Mouse (Mus musculus) hindbrain, embryonic 16.5 days (tissue): ENCODE results near the gene Olfr1066. TPM values are rescaled to one million over a fixed set of nuclear protein-coding genes. Genes with fewer than 3 reads are reported as not detected.
"Not testable (repeated sequence)": the region's sequence is repeated elsewhere in the genome, so short reads cannot be mapped to it uniquely, and the experiment has no call there.

Experiments used
- ATAC-seq: fragments of 200-750 bp; cut with Nextera tagmentation; 2 replicates; pipeline ENCODE4 v1.8.0; 2017; ENCODE audit warnings: moderate TSS enrichment, moderate library complexity
- H3K27ac ChIP-seq: fragments of 300-500 bp; sonication (generic); 2 replicates; pipeline ENCODE4 v1.5.1; 2014; ENCODE audit warnings: low read depth, mild to moderate bottlenecking, control low read depth, low read length, moderate library complexity
- H3K27me3 ChIP-seq: fragments of 300-500 bp; sonication (generic); replicated peaks from 2 replicates; pipeline ENCODE4 v1.6.1; 2014; ENCODE audit warnings: low read length; ENCODE audit not compliant: control insufficient read depth, insufficient read depth
- H3K36me3 ChIP-seq: fragments of 300-500 bp; sonication (generic); 2 replicates; pipeline ENCODE4 v1.6.1; 2014; ENCODE audit warnings: mild to moderate bottlenecking, low read length, moderate library complexity, mixed read lengths; ENCODE audit not compliant: control insufficient read depth, insufficient read depth
- H3K4me1 ChIP-seq: fragments of 300-500 bp; sonication (generic); 2 replicates; pipeline ENCODE4 v1.6.1; 2014; ENCODE audit warnings: low read depth, low read length; ENCODE audit not compliant: control insufficient read depth, insufficient read depth
- H3K4me2 ChIP-seq: fragments of 300-500 bp; sonication (generic); 2 replicates; pipeline ENCODE4 v1.6.1; 2014; ENCODE audit warnings: mild to moderate bottlenecking, low read length, control low read depth, moderate library complexity
- H3K4me3 ChIP-seq: fragments of 300-500 bp; sonication (generic); 2 replicates; pipeline ENCODE4 v1.5.1; 2014; ENCODE audit warnings: mild to moderate bottlenecking, low read length, control low read depth, moderate library complexity
- H3K9ac ChIP-seq: fragments of 300-500 bp; sonication (generic); 2 replicates; pipeline ENCODE4 v1.6.1; 2014; ENCODE audit warnings: low read depth, mild to moderate bottlenecking, control low read depth, low read length, moderate library complexity
- H3K9me3 ChIP-seq: fragments of 300-500 bp; sonication (generic); 2 replicates; pipeline ENCODE4 v1.6.1; 2014; ENCODE audit warnings: mild to moderate bottlenecking, low read length, moderate library complexity; ENCODE audit not compliant: control insufficient read depth
- WGBS: fragments of 180-500 bp; shearing (Covaris S2); extraction: QIAGEN DNeasy Blood & Tissue Kit; methylation state at CpG from one replicate; pipeline ENCODE4 v1.1.7; 2014; 5-methylcytosine and 5-hydroxymethylcytosine counted together
- polyA plus RNA-seq: library from polyadenylated mRNA; unstranded; fragments of >200 nt; fragmentation: Nextera tagmentation; extraction: Ambion mirVana; gene quantifications from 2 replicates; pipeline ENCODE4 v1.2.1, GENCODE M21; 2015

The Olfr1066 gene
- polyA plus RNA-seq: not detected in 2 replicates

DNA sequence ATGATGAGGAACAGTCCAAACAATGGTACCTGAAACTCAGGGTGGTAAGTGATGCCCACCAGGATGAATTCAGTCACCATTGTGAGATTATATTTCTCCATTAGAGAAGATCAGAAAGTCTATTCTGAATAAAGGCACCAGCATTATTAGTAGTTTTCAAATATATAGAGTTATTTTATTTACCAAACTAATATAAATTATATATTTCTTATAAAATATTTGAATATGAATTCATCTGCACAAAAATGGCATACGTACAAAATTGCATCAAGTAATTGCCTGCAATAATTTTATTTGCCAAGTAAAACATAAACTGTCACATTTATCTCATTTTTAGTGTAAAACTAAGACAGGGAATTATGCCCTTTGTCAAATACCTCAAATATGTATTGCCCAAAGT is at the start of gene Olfr1066:
Gene Olfr1066 (minus strand): TSS at position 101 of the 400 bp plus-strand sequence.
- Histone ChIP-seq H3K9ac (no peak within 1 kb of the TSS), H3K9me3 (no peaks in the 10 kb centered on the region), H3K36me3 (no peaks in the 10 kb centered on the region), H3K4me2 (no peak within 1 kb of the TSS), H3K27ac (no peak within 1 kb of the TSS), H3K27me3 (no peaks in the 10 kb centered on the region), H3K4me1 (no peaks in the 10 kb centered on the region), H3K4me3 (no peak within 1 kb of the TSS)
- 90% methylated on average over 1 of the region's 1 CpGs for WGBS
- no peak for ATAC-seq

DNA sequence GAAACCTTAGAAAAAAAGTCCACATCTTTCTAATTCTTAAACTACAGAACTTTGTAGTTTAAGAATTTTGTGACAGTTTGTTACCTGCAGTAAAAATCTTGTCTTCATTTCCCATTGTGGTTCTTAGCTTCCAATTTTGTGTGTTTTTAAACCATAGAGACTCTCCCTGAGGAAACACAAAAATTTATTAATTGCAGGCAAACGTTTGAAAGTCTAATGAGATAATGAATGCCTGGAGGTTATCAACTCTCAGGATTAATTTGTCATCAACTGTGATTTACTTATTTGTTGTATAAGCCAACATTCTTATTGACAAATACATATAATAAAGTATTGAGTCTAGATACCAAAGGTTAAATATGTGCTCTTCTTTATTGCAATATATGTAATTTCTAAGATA is 31.2 kb upstream of the Olfr1066 start, which contains the start of gene Olfr228:
Gene Olfr228 (minus strand): TSS at position 101 of the 400 bp plus-strand sequence.
- Histone ChIP-seq H3K9me3 (no peaks in the 10 kb centered on the region), H3K4me3 (no peak within 1 kb of the TSS), H3K4me1 (no peaks in the 10 kb centered on the region), H3K9ac (no peak within 1 kb of the TSS), H3K36me3 (no peaks in the 10 kb centered on the region), H3K27ac (no peak within 1 kb of the TSS), H3K4me2 (no peak within 1 kb of the TSS), H3K27me3 (no peaks in the 10 kb centered on the region)
- ATAC-seq: no peak
- WGBS: 36% methylated on average over 1 of the region's 1 CpGs

DNA sequence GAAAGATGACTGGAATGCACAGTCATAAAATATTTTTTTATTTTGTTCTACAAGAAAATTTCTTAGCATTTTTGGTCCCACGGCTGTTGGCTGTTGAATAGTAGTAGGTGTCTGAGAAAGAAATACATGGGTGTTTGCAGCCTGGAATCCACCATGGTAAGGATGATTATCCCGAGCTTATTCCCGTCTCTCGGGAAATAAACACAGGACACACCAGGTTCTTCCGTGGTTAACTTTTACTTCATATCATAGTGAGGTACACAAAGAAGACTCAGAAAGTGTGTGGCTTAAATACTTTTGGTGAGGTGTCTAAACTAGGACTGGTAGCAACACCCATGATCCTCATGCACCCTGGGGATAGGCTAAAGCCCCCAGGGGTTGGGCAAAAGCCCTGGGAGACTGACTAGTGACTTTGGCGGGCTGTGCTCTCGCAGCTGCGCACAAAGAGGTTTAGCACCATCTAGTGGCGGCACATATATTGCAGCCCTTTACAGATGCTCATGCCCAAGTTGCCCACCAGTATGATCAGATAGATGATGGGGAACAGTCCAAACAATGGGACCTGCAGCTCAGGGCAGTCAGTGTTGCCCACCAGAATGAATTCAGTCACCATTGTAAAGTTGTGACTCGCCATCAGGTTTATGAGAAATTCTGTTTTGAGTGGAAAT is 8.5 kb upstream of the Olfr1066 start:
- Histone ChIP-seq H3K9me3 (no peaks in the 10 kb centered on the region), H3K4me2 (no peak overlapping the region)

DNA sequence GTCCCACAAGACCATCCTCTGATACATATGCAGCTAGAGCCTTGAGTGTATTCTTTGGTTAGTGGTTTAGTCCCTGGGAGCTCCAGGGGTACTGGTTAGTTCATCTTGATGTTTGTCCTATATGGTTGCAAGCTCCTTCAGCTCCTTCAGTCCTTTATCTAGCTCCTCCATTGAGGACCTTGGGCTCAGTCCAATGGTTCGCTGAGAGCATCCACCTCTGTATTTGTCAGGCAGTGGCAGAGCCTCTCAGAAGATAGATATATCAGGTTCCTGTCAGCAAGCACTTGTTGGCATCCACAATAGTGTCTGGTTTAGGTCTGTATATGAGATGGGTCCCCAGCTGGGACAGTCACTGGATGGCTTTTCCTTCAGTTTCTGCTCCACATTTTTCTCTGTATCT is 4.4 kb upstream of the Olfr1066 start:
- Histone ChIP-seq H3K27me3 (no peaks in the 10 kb centered on the region), H3K4me1 (no peaks in the 10 kb centered on the region), H3K27ac (no peak overlapping the region), H3K9me3 (no peaks in the 10 kb centered on the region), H3K9ac (no peak overlapping the region), H3K4me3 (no peak overlapping the region), H3K4me2 (no peak overlapping the region), H3K36me3 (no peaks in the 10 kb centered on the region)
- WGBS: 93% methylated on average over 1 of the region's 1 CpGs
- no peak for ATAC-seq

More for the DNA sequence above, 8.5 kb upstream of the Olfr1066 start:
- no peak overlapping the region for H3K4me3 ChIP-seq
- peak; percentile 54; the same call in 1 of the 2 replicates for ATAC-seq
- 41% methylated on average over 10 of the region's 10 CpGs for WGBS
- H3K27me3 ChIP-seq: no peaks in the 10 kb centered on the region
- H3K36me3 ChIP-seq: no peaks in the 10 kb centered on the region
- no peak overlapping the region for H3K9ac ChIP-seq
- no peak overlapping the region for H3K27ac ChIP-seq
- H3K4me1 ChIP-seq: no peaks in the 10 kb centered on the region

DNA sequence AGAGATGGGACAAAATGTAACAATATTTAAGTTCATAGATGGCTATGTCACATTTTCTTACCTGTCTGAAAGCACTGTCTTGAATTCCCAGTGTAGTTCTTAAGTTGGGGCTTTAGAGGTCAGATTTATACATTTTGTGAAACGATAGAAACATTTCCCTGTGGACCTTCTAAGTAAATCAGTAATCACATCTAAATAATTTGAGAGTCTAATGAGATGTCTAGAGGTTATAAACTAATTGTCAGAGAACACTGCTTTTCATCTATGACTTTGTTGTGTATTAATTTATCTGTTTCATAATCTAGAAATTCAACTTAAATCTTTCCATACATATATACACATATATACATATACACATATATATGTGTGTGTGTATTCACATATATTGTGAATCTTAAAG is 5.6 kb downstream of the Olfr1066 start, which contains the start of gene Olfr1065:
Gene Olfr1065 (minus strand): TSS at position 101 of the 400 bp plus-strand sequence.
- not testable (repeated sequence) for H3K4me2 ChIP-seq, H3K9me3 ChIP-seq, H3K36me3 ChIP-seq, H3K4me1 ChIP-seq, ATAC-seq, H3K27me3 ChIP-seq, H3K27ac ChIP-seq, H3K4me3 ChIP-seq, H3K9ac ChIP-seq
- no CpG with 5 or more reads among the region's 1 CpGs for WGBS

DNA sequence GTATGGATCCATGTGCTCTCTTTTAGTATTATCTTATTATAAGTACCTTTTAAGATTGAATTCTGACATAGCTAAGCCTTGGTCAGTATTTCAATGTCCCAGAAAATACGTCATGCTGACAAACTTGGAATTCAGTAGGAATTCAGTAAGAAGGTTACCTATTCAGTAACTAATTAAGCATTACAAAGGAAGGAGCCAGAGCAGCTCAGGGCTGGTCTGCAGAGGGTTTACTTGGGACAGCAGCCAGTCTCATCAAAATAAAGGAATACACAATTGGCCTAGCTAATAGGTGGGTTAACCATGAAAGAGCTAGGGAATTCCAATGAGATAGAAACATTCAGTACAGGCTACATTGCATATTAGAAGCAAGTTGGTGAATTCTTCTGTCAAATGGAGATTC is 14.0 kb downstream of the Olfr1066 start:
- H3K4me2 ChIP-seq, H3K4me3 ChIP-seq, H3K36me3 ChIP-seq, H3K4me1 ChIP-seq, H3K9ac ChIP-seq, H3K27ac ChIP-seq, H3K9me3 ChIP-seq, H3K27me3 ChIP-seq, ATAC-seq: not testable (repeated sequence)
- 58% methylated on average over 1 of the region's 1 CpGs for WGBS

DNA sequence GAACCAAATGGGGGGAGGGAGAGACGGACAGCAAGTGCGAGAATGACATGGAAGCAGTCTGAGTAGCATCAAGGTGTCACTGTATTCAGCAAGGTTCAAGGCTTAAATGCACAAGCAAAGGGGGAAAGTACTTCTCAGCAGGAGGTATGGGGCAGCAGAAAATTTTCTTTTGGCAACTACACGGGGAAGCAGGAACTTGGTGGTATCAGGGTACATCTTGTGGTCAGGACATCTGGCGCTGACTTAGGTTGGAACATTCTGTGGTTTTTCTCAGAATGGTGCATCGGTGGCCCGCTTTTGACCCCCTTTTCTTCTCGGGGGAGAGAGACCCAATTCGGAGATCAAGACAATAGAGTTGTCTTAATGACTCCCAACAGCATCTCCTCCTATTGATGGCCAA is 27.6 kb downstream of the Olfr1066 start:
- H3K36me3 ChIP-seq, ATAC-seq, H3K27me3 ChIP-seq, H3K27ac ChIP-seq, H3K9ac ChIP-seq, H3K4me1 ChIP-seq, H3K4me3 ChIP-seq, H3K4me2 ChIP-seq, H3K9me3 ChIP-seq: not testable (repeated sequence)
- 93% methylated on average over 8 of the region's 8 CpGs for WGBS

DNA sequence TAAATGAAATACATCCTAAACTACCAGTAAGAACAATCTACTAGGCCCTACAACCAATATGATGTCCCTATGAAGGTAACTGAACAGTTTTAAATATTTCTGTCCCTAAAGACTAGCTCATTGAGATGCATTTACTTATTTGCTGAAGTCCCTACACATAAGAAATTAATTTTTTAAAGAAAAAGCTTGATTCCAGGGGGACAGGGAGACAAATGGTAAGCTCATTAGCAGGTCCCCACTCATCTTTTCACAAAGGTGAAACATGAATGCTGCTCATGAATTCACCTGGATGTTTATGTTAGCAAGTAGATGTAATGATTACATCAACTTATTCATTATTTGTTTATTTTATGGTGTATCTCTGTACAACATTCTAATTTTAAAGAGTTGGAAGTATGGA is 29.4 kb downstream of the Olfr1066 start, which contains the start of gene Olfr1062:
Gene Olfr1062 (minus strand): TSS at position 101 of the 400 bp plus-strand sequence.
- H3K36me3 ChIP-seq, H3K4me2 ChIP-seq, ATAC-seq, H3K4me1 ChIP-seq, H3K4me3 ChIP-seq, H3K9ac ChIP-seq, H3K9me3 ChIP-seq, H3K27ac ChIP-seq, H3K27me3 ChIP-seq: not testable (repeated sequence)

DNA sequence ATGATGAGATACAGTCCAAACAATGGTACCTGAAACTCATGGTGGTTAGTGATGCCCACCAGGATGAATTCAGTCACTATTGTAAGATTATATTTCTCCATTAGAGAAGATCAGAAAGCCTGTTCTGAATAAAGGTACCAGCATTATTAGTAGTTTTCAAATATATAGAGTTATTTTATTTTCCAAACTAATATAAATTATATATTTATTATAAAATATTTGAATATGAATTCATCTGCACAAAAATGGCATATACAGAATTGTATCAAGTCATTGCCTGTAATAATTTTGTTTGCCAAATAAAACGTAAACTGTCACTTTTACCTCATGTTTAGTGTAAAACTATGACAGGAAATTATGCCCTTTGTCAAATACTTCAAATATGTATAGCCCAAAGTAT is 42.1 kb downstream of the Olfr1066 start, which contains the start of gene Olfr1061:
Gene Olfr1061 (minus strand): TSS at position 101 of the 400 bp plus-strand sequence.
- no peaks in the 10 kb centered on the region for H3K27me3 ChIP-seq
- ATAC-seq: no peak
- H3K27ac ChIP-seq: no peak within 1 kb of the TSS
- H3K4me2 ChIP-seq: no peak within 1 kb of the TSS
- WGBS: 80% methylated on average over 1 of the region's 1 CpGs
- H3K9ac ChIP-seq: no peak within 1 kb of the TSS
- H3K9me3 ChIP-seq: no peaks in the 10 kb centered on the region
- no peaks in the 10 kb centered on the region for H3K36me3 ChIP-seq
- H3K4me1 ChIP-seq: no peaks in the 10 kb centered on the region
- no peak within 1 kb of the TSS for H3K4me3 ChIP-seq
